Mouse (Mus musculus): ENCODE measurements around the gene Wipf1.

- TF ChIP-seq CTCF (IDR thresholded peaks at IDR 0.05; ENCODE audit: control insufficient read depth, insufficient read depth, low read length), result no peak
- TF ChIP-seq POLR2A (IDR thresholded peaks at IDR 0.05; ENCODE audit: borderline replicate concordance, control insufficient read depth, low read depth, low read length), result no peak
These were observed 87.5 kb downstream of the Wipf1 start for GRCm38 (mm10) chr2:73442015-73442414.
